Mouse (Mus musculus): ENCODE data around the gene Zmynd8.

DNA sequence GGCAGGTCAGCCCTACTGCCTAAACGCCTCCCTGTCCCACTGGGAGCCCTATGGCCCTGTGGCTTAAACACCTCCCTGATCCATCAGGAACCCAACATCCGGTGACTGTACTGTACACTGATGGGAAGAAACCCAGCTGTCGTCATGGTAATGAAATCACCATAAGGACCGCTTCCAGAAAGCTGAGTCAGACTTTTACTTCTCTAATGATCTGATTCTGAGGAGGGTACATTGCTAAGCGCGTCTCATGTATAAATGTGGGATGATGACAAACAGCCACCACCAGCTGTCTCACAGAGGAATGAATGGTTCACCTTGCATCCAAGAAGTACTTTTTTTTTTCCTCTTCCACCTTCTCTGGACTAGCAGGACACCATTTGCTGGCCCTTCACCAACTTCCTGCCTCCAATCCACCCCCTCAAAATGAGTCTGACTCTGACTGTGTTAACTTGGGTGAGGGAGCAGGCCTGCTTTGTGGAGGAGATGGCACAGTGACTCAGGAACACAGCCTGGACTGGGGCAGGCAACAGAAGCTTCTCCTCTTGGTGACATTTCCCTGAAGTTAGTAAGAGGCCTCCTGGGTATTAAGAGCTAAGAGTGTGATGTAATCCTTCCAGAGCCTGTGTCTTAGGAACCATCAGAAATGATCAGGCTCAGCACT is 43.0 kb downstream of the Zmynd8 start:
- no peak for TF ChIP-seq GATA1 (IDR thresholded peaks at IDR 0.05; ENCODE audit: borderline replicate concordance, low read length)
- TF ChIP-seq FLI1 (IDR thresholded peaks at IDR 0.05; ENCODE audit: low read length), result no peak
